Mouse (Mus musculus) embryo, embryonic 9.5 days (tissue): ENCODE measurements at regions not wholly inside any gene's neighbourhood (a gene's known extent, or its start where the extent isn't known, plus 50 kb on each side); places are given as distances from the start of the nearest gene placed in this dataset.
A peak's percentile ranks its signal among the peaks of the same experiment; 100 is the strongest.

Source experiments
- DNase-seq: peaks from one replicate; pipeline ENCODE4 v3.0.0-alpha.2; 2017; ENCODE audit errors: extremely low spot score

GRCm38 (mm10) chr16:86808644-86809324, 545.2 kb upstream of the N6amt1 start:
- no peak for DNase-seq

GRCm38 (mm10) chr16:86806374-86806773, 547.6 kb upstream of the N6amt1 start:
- DNase-seq: no peak

- no peak for DNase-seq
Observed at GRCm38 (mm10) chr16:86776086-86776485, 577.9 kb upstream of the N6amt1 start.

GRCm38 (mm10) chr16:86772586-86772985, 581.4 kb upstream of the N6amt1 start:
- DNase-seq: no peak

- no peak for DNase-seq
Observed at GRCm38 (mm10) chr16:86768912-86769311, 585.1 kb upstream of the N6amt1 start.

- no peak for DNase-seq
Observed at GRCm38 (mm10) chr16:86768355-86768754, 585.6 kb upstream of the N6amt1 start.

GRCm38 (mm10) chr16:86765974-86766373, 588.0 kb upstream of the N6amt1 start:
- DNase-seq: no peak

GRCm38 (mm10) chr16:86741236-86741635, 612.7 kb upstream of the N6amt1 start:
- no peak for DNase-seq

- DNase-seq: peak; percentile 53
Observed at GRCm38 (mm10) chr16:86718982-86719771, 634.8 kb upstream of the N6amt1 start.

GRCm38 (mm10) chr16:86718353-86718752, 635.6 kb upstream of the N6amt1 start:
- no peak for DNase-seq

GRCm38 (mm10) chr16:86701700-86702099, 652.3 kb upstream of the N6amt1 start:
- DNase-seq: peak; percentile 14

GRCm38 (mm10) chr16:86694497-86694896, 659.5 kb upstream of the N6amt1 start:
- no peak for DNase-seq

GRCm38 (mm10) chr16:86659154-86659553, 694.8 kb upstream of the N6amt1 start:
- DNase-seq: no peak

- no peak for DNase-seq
Observed at GRCm38 (mm10) chr16:86647316-86647715, 706.7 kb upstream of the N6amt1 start.

GRCm38 (mm10) chr16:86646753-86647152, 707.2 kb upstream of the N6amt1 start:
- DNase-seq: no peak

GRCm38 (mm10) chr16:86645436-86645835, 708.5 kb upstream of the N6amt1 start:
- DNase-seq: no peak

- DNase-seq: peak; percentile 42
Observed at GRCm38 (mm10) chr16:86644912-86645312, 709.1 kb upstream of the N6amt1 start.

GRCm38 (mm10) chr16:86604166-86604565, 702.5 kb upstream of the Adamts5 start:
- no peak for DNase-seq

GRCm38 (mm10) chr16:86594992-86595391, 693.4 kb upstream of the Adamts5 start:
- DNase-seq: no peak

- no peak for DNase-seq
Observed at GRCm38 (mm10) chr16:86586044-86586443, 684.4 kb upstream of the Adamts5 start.

GRCm38 (mm10) chr16:86578281-86578680, 676.7 kb upstream of the Adamts5 start:
- DNase-seq: no peak

GRCm38 (mm10) chr16:86547465-86548043, 645.9 kb upstream of the Adamts5 start:
- DNase-seq: no peak

- no peak for DNase-seq
Observed at GRCm38 (mm10) chr16:86546905-86547304, 645.3 kb upstream of the Adamts5 start.
